Mouse (Mus musculus) heart, embryonic 15.5 days (tissue): ENCODE data around the gene Dtd1. TPM values are rescaled to one million over a fixed set of nuclear protein-coding genes. Genes with fewer than 3 reads are reported as not detected.

Source experiments
- ATAC-seq: fragments of 200-750 bp; cut with Nextera tagmentation; replicated peaks from 2 replicates; pipeline ENCODE4 v1.8.0; 2017; ENCODE audit warnings: low read depth, moderate TSS enrichment; ENCODE audit not compliant: insufficient number of reproducible peaks, insufficient read depth, low FRiP score
- H3K27ac ChIP-seq: fragments of 300-500 bp; sonication (generic); 2 replicates; pipeline ENCODE4 v1.5.1; 2015; ENCODE audit warnings: mild to moderate bottlenecking, inconsistent platforms
- H3K27me3 ChIP-seq: fragments of 300-500 bp; sonication (generic); 2 replicates; pipeline ENCODE4 v1.6.1; 2015; ENCODE audit warnings: inconsistent platforms
- H3K36me3 ChIP-seq: fragments of 300-500 bp; sonication (generic); 2 replicates; pipeline ENCODE4 v1.6.1; 2015; ENCODE audit warnings: mild to moderate bottlenecking, inconsistent platforms
- H3K4me1 ChIP-seq: fragments of 300-500 bp; sonication (generic); replicated peaks from 2 replicates; pipeline ENCODE4 v1.6.1; 2015; ENCODE audit warnings: inconsistent platforms
- H3K4me2 ChIP-seq: fragments of 300-500 bp; sonication (generic); 2 replicates; pipeline ENCODE4 v1.6.1; 2015; ENCODE audit warnings: inconsistent platforms, mild to moderate bottlenecking, moderate library complexity
- H3K4me3 ChIP-seq: fragments of 300-500 bp; sonication (generic); 2 replicates; pipeline ENCODE4 v1.5.1; 2015; ENCODE audit warnings: mild to moderate bottlenecking, inconsistent platforms
- H3K9ac ChIP-seq: fragments of 300-500 bp; sonication (generic); 2 replicates; pipeline ENCODE4 v1.6.1; 2015; ENCODE audit warnings: mild to moderate bottlenecking, inconsistent platforms
- H3K9me3 ChIP-seq: fragments of 300-500 bp; sonication (generic); replicated peaks from 2 replicates; pipeline ENCODE4 v1.6.1; 2016; ENCODE audit warnings: inconsistent platforms
- WGBS: fragments of 180-500 bp; shearing (Covaris S2); methylation state at CpG from one replicate; pipeline ENCODE4 v1.1.7; 2015; ENCODE audit warnings: mixed read lengths; 5-methylcytosine and 5-hydroxymethylcytosine counted together
- polyA plus RNA-seq: library from polyadenylated mRNA; unstranded; fragments of >200 nt; fragmentation: Nextera tagmentation; extraction: Ambion mirVana; gene quantifications from 2 replicates; pipeline ENCODE4 v1.2.1, GENCODE M21; 2015

The Dtd1 gene
- polyA plus RNA-seq, 1 experiment from 2014 or later, result 26.7 TPM

- Histone ChIP-seq H3K4me2 (no peak overlapping the region), H3K9ac (no peak overlapping the region), H3K4me1 (peaks cover 12% of the 10 kb centered on the region), H3K4me3 (no peak overlapping the region), H3K27me3 (no peaks in the 10 kb centered on the region), H3K27ac (no peak overlapping the region), H3K36me3 (no peaks in the 10 kb centered on the region), H3K9me3 (no peaks in the 10 kb centered on the region)
- ATAC-seq, result no peak
- 61% methylated on average over 3 of the region's 3 CpGs for WGBS
These were observed 79.7 kb downstream of the Dtd1 start for GRCm38 (mm10) chr2:144679394-144679793.

- Histone ChIP-seq H3K9ac (no peak overlapping the region), H3K4me2 (no peak overlapping the region), H3K27ac (no peak overlapping the region), H3K36me3 (no peaks in the 10 kb centered on the region), H3K4me3 (no peak overlapping the region), H3K27me3 (no peaks in the 10 kb centered on the region), H3K4me1 (no peaks in the 10 kb centered on the region), H3K9me3 (no peaks in the 10 kb centered on the region)
- 79% methylated on average over 8 of the region's 8 CpGs for WGBS
- ATAC-seq, result no peak
These were observed 92.6 kb downstream of the Dtd1 start for GRCm38 (mm10) chr2:144692219-144692732.

- Histone ChIP-seq H3K27me3 (no peaks in the 10 kb centered on the region), H3K36me3 (no peaks in the 10 kb centered on the region), H3K4me2 (no peak overlapping the region), H3K9ac (no peak overlapping the region), H3K4me1 (no peaks in the 10 kb centered on the region), H3K4me3 (no peak overlapping the region), H3K27ac (no peak overlapping the region), H3K9me3 (no peaks in the 10 kb centered on the region)
- 94% methylated on average over 2 of the region's 2 CpGs for WGBS
- no peak for ATAC-seq
These were observed 93.1 kb downstream of the Dtd1 start for GRCm38 (mm10) chr2:144692777-144693176.

GRCm38 (mm10) chr2:144694923-144695322 is 95.2 kb downstream of the Dtd1 start:
- Histone ChIP-seq H3K4me3 (no peak overlapping the region), H3K27me3 (no peaks in the 10 kb centered on the region), H3K36me3 (no peaks in the 10 kb centered on the region), H3K9me3 (no peaks in the 10 kb centered on the region), H3K27ac (no peak overlapping the region), H3K4me1 (no peaks in the 10 kb centered on the region), H3K9ac (no peak overlapping the region), H3K4me2 (no peak overlapping the region)
- WGBS, result 80% methylated on average over 2 of the region's 2 CpGs
- no peak for ATAC-seq

- no peak overlapping the region for H3K4me2 ChIP-seq
- 92% methylated on average over 12 of the region's 12 CpGs for WGBS
- no peaks in the 10 kb centered on the region for H3K36me3 ChIP-seq
- H3K9me3 ChIP-seq, result no peaks in the 10 kb centered on the region
- no peaks in the 10 kb centered on the region for H3K4me1 ChIP-seq
- no peak overlapping the region for H3K27ac ChIP-seq
- ATAC-seq, result no peak
- no peaks in the 10 kb centered on the region for H3K27me3 ChIP-seq
- no peak overlapping the region for H3K9ac ChIP-seq
- H3K4me3 ChIP-seq, result no peak overlapping the region
These were observed 98.3 kb downstream of the Dtd1 start for GRCm38 (mm10) chr2:144698046-144698445.

- Histone ChIP-seq H3K27me3 (no peaks in the 10 kb centered on the region), H3K4me1 (no peaks in the 10 kb centered on the region), H3K9me3 (no peaks in the 10 kb centered on the region), H3K36me3 (no peaks in the 10 kb centered on the region), H3K27ac (no peak overlapping the region), H3K4me3 (no peak overlapping the region), H3K9ac (no peak overlapping the region), H3K4me2 (no peak overlapping the region)
- ATAC-seq, result no peak
- WGBS, result 80% methylated on average over 11 of the region's 11 CpGs
These were observed 100.9 kb downstream of the Dtd1 start for GRCm38 (mm10) chr2:144700608-144701007.

- no peak overlapping the region for H3K4me2 ChIP-seq
- no peak overlapping the region for H3K9ac ChIP-seq
- H3K27ac ChIP-seq, result no peak overlapping the region
- H3K4me1 ChIP-seq, result no peaks in the 10 kb centered on the region
- H3K36me3 ChIP-seq, result no peaks in the 10 kb centered on the region
- H3K4me3 ChIP-seq, result no peak overlapping the region
- ATAC-seq, result no peak
- H3K27me3 ChIP-seq, result no peaks in the 10 kb centered on the region
- whole genome bisulfite sequencing, result 98% methylated on average over 3 of the region's 3 CpGs
- H3K9me3 ChIP-seq, result no peaks in the 10 kb centered on the region
These were observed 101.9 kb downstream of the Dtd1 start for GRCm38 (mm10) chr2:144701415-144702149.

- no peak for ATAC-seq
- Histone ChIP-seq H3K9me3 (no peaks in the 10 kb centered on the region), H3K36me3 (no peaks in the 10 kb centered on the region), H3K27me3 (no peaks in the 10 kb centered on the region), H3K4me3 (no peak overlapping the region), H3K9ac (no peak overlapping the region), H3K4me2 (no peak overlapping the region), H3K27ac (no peak overlapping the region), H3K4me1 (no peaks in the 10 kb centered on the region)
- 55% methylated on average over 1 of the region's 1 CpGs for WGBS
These were observed 109.6 kb downstream of the Dtd1 start for GRCm38 (mm10) chr2:144709285-144709684.

- Histone ChIP-seq H3K9ac (no peak overlapping the region), H3K27me3 (no peaks in the 10 kb centered on the region), H3K9me3 (no peaks in the 10 kb centered on the region), H3K4me3 (no peak overlapping the region), H3K36me3 (no peaks in the 10 kb centered on the region), H3K27ac (no peak overlapping the region), H3K4me2 (no peak overlapping the region), H3K4me1 (no peaks in the 10 kb centered on the region)
- no peak for ATAC-seq
- WGBS, result 73% methylated on average over 2 of the region's 2 CpGs
These were observed 110.0 kb downstream of the Dtd1 start for GRCm38 (mm10) chr2:144709704-144710103.

- H3K4me1 ChIP-seq, result no peaks in the 10 kb centered on the region
- no peaks in the 10 kb centered on the region for H3K36me3 ChIP-seq
- ATAC-seq, result no peak
- H3K4me2 ChIP-seq, result no peak overlapping the region
- no peak overlapping the region for H3K4me3 ChIP-seq
- WGBS, result 73% methylated on average over 2 of the region's 2 CpGs
- no peaks in the 10 kb centered on the region for H3K27me3 ChIP-seq
- no peaks in the 10 kb centered on the region for H3K9me3 ChIP-seq
- no peak overlapping the region for H3K27ac ChIP-seq
- no peak overlapping the region for H3K9ac ChIP-seq
These were observed 114.9 kb downstream of the Dtd1 start for GRCm38 (mm10) chr2:144714596-144714995.

GRCm38 (mm10) chr2:144715211-144715768 is 115.6 kb downstream of the Dtd1 start:
- ATAC-seq, result no peak
- Histone ChIP-seq H3K9ac (no peak overlapping the region), H3K27ac (no peak overlapping the region), H3K9me3 (no peaks in the 10 kb centered on the region), H3K4me1 (no peaks in the 10 kb centered on the region), H3K4me2 (no peak overlapping the region), H3K27me3 (no peaks in the 10 kb centered on the region), H3K36me3 (no peaks in the 10 kb centered on the region), H3K4me3 (no peak overlapping the region)
- 61% methylated on average over 2 of the region's 2 CpGs for WGBS

- ATAC-seq, result no peak
- H3K9me3 ChIP-seq, result no peaks in the 10 kb centered on the region
These were observed 116.6 kb downstream of the Dtd1 start for GRCm38 (mm10) chr2:144716248-144716647.

More at GRCm38 (mm10) chr2:144716248-144716647, 116.6 kb downstream of the Dtd1 start:
- Histone ChIP-seq H3K4me3 (no peak overlapping the region), H3K36me3 (no peaks in the 10 kb centered on the region), H3K27me3 (no peaks in the 10 kb centered on the region), H3K9ac (no peak overlapping the region), H3K4me2 (no peak overlapping the region), H3K27ac (no peak overlapping the region), H3K4me1 (no peaks in the 10 kb centered on the region)
- 66% methylated on average over 5 of the region's 5 CpGs for WGBS
